Mouse (Mus musculus) limb, embryonic 15.5 days (tissue): ENCODE data around the gene Pde6b. TPM values are rescaled to one million over a fixed set of nuclear protein-coding genes. Genes with fewer than 3 reads are reported as not detected.

Source experiments
- ATAC-seq: fragments of 200-750 bp; cut with Nextera tagmentation; 2 replicates; pipeline ENCODE4 v1.8.0; 2017; ENCODE audit warnings: low read depth, moderate TSS enrichment; ENCODE audit not compliant: insufficient number of reproducible peaks, low FRiP score, low TSS enrichment
- H3K27ac ChIP-seq: fragments of 300-500 bp; sonication (generic); 2 replicates; pipeline ENCODE4 v1.5.1; 2015; ENCODE audit warnings: moderate library complexity, mild to moderate bottlenecking, inconsistent platforms
- H3K27me3 ChIP-seq: fragments of 300-500 bp; sonication (generic); 2 replicates; pipeline ENCODE4 v1.6.1; 2015; ENCODE audit warnings: inconsistent platforms
- H3K36me3 ChIP-seq: fragments of 300-500 bp; sonication (generic); 2 replicates; pipeline ENCODE4 v1.6.1; 2015; ENCODE audit warnings: inconsistent platforms
- H3K4me1 ChIP-seq: fragments of 300-500 bp; sonication (generic); 2 replicates; pipeline ENCODE4 v1.6.1; 2015; ENCODE audit warnings: inconsistent platforms
- H3K4me2 ChIP-seq: fragments of 300-500 bp; sonication (generic); 2 replicates; pipeline ENCODE4 v1.6.1; 2015; ENCODE audit warnings: mild to moderate bottlenecking, inconsistent platforms
- H3K4me3 ChIP-seq: fragments of 300-500 bp; sonication (generic); 2 replicates; pipeline ENCODE4 v1.5.1; 2015; ENCODE audit warnings: mild to moderate bottlenecking, inconsistent platforms
- H3K9ac ChIP-seq: fragments of 300-500 bp; sonication (generic); 2 replicates; pipeline ENCODE4 v1.6.1; 2015; ENCODE audit warnings: inconsistent platforms
- H3K9me3 ChIP-seq: fragments of 300-500 bp; sonication (generic); 2 replicates; pipeline ENCODE4 v1.6.1; 2016; ENCODE audit warnings: inconsistent platforms
- WGBS: fragments of 180-500 bp; shearing (Covaris S2); methylation state at CpG from one replicate; pipeline ENCODE4 v1.1.7; 2015; 5-methylcytosine and 5-hydroxymethylcytosine counted together
- polyA plus RNA-seq: library from polyadenylated mRNA; unstranded; fragments of >200 nt; fragmentation: Nextera tagmentation; extraction: Ambion mirVana; gene quantifications from 2 replicates; pipeline ENCODE4 v1.2.1, GENCODE M21; 2015

The Pde6b gene
- polyA plus RNA-seq = 0.22 and 0.27 TPM in 2 replicates

DNA sequence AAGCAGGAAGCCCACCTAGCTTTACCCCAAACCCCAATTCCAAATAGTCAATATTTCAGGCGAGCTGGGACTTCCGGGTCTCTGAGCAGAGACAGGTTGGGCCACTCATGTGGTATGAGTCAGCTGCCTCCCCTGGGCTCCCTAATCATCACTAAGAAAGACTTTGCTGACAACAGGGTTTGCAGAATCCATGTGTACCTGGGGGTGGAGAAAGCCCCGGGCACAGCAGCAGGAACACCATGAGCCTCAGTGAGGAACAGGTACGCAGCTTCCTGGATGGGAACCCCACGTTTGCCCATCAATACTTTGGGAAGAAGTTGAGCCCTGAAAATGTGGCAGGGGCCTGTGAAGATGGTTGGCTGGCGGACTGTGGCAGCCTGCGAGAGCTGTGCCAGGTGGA is at the start of gene Pde6b:
Gene Pde6b, plus strand, starts transcription at position 191 of the 400 bp plus-strand sequence.
- Histone ChIP-seq H3K9ac (no peak within 1 kb of the TSS), H3K27me3 (0 out of 2 replicates have a peak, but pooled peaks cover 12% of the 10 kb centered on the region), H3K27ac (no peak within 1 kb of the TSS), H3K4me2 (no peak within 1 kb of the TSS), H3K36me3 (no peaks in the 10 kb centered on the region), H3K9me3 (no peaks in the 10 kb centered on the region), H3K4me1 (no peaks in the 10 kb centered on the region), H3K4me3 (no peak within 1 kb of the TSS)
- ATAC-seq = no peak
- WGBS = 71% methylated on average over 7 of the region's 7 CpGs

DNA sequence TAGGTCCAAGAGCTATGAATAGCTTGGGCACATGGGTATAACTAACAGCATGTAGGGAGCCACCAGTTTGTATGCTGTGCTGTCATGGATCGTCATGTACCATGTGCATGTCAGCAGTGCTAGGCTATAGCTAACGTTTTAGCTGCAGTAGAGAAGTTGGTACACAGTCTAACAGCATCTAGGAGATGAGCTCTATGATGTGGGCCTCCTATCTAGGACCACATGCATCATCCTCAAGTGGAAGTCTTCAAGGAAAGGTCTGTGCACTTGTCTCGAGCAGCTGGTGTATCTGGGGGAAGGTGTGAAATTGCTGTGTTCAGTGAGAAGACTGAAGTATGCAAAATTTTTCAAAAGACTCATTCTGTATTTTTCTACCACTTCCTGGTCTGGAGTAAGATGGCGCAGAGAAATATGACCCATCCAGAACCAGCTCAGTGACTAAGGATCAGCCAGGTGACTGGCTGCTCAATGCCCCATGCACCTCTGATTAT is 44.5 kb upstream of the Pde6b start:
- Histone ChIP-seq H3K36me3 (peaks cover 25% of the 10 kb centered on the region), H3K4me2 (no peak overlapping the region), H3K27ac (no peak overlapping the region), H3K9ac (no peak overlapping the region), H3K9me3 (no peaks in the 10 kb centered on the region), H3K4me1 (no peaks in the 10 kb centered on the region), H3K4me3 (no peak overlapping the region), H3K27me3 (no peaks in the 10 kb centered on the region)
- WGBS = 90% methylated on average over 4 of the region's 4 CpGs
- ATAC-seq = no peak

DNA sequence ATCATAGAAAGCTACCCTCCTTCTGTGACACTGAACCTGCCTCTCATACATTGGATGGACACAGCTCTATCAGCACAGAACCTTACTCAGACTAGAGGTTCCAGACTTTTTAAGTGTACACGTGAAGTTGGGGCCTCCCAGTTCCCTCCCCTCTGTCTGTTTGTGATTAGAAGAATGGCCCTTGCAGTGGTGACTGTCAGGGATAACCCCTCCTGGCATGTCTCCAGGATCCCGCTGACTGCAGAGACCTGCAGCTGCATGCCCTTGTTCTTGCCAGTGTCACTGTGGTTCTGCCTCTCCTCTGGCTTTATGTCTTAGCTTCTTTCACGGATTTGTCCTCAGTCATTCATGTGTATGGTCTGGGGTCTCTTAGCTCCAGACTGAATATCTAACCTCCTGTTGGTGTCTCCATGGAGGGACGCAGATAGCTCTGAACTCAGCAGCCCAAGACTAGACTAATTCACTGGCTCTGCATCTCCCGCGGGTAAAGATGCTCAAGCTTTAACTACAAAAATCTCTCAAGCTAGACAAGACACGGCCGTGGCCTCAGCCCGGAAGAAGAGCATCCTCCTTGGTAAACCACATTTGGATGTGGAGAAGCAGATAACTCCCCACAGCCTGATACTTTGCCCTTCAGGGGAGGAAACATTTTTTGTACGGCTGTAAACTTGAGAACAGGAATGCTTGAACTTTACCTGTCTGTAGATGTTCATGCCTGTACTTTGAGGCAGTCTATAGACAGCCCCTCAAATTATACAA is 42.7 kb upstream of the Pde6b start:
- peaks cover 27% of the 10 kb centered on the region for H3K36me3 ChIP-seq
- no peak for ATAC-seq
- WGBS = 83% methylated on average over 10 of the region's 10 CpGs

DNA sequence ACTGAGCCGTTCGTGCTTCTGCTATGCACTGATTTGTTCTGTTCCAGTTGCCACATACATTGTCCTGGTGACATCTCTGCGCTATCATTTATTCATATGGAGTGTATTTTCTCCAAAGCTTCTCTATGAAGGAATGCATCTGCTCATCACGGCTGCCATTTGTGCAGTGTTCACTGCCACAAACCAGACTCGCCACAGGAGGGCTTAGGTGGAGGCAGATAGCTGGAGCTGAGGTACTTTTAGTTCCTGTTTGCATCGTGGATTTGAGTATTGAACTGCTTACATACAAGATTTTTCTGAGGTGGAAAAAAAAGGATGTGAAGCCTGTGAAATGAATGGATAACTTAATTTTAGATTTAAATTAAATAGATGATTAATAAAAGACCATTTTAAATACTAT is 40.3 kb upstream of the Pde6b start:
- no peak overlapping the region for H3K4me2 ChIP-seq
- no peaks in the 10 kb centered on the region for H3K27me3 ChIP-seq
- no peak overlapping the region for H3K4me3 ChIP-seq
- H3K9ac ChIP-seq = no peak overlapping the region
- 62% methylated on average over 6 of the region's 6 CpGs for WGBS
- H3K36me3 ChIP-seq = peaks cover 31% of the 10 kb centered on the region
- no peak for ATAC-seq
- no peaks in the 10 kb centered on the region for H3K9me3 ChIP-seq
- H3K4me1 ChIP-seq = no peaks in the 10 kb centered on the region
- no peak overlapping the region for H3K27ac ChIP-seq

More for the DNA sequence above, 42.7 kb upstream of the Pde6b start:
- no peak overlapping the region for H3K4me2 ChIP-seq
- no peaks in the 10 kb centered on the region for H3K27me3 ChIP-seq
- no peak overlapping the region for H3K27ac ChIP-seq
- H3K9me3 ChIP-seq = no peaks in the 10 kb centered on the region
- H3K4me3 ChIP-seq = no peak overlapping the region
- no peaks in the 10 kb centered on the region for H3K4me1 ChIP-seq
- H3K9ac ChIP-seq = no peak overlapping the region

DNA sequence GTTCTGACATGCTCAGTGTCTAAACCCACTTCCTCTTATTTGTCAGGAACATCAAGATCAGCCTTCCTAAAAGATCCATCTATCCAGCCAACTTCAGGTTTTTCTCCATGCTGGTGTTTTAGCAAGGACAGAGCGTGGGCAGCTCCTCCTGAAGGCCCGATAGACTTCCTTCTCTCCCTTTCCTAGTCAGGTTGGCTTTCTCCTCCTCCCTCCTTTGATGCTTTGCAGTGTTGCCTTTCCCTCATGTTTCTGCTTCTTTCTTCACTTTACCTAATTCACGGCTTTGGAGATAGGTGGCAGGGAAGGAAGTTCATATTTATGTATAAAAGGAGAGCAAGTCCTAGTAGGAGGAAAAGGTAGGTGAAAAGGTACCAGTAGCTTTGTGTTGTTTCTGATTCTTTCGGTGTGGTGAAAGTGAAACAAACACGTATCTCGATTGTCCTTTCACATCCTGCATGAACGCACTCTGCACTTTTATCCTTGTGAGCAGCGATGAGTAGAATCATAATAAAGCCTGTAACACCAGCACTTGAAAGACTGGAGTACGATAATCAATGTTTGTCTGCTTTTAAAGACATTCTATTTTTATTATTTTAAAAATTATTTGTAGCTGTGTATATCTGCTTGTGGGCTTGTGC is 38.6 kb upstream of the Pde6b start:
- 91% methylated on average over 9 of the region's 9 CpGs for WGBS
- no peak for ATAC-seq
- H3K4me2 ChIP-seq = no peak overlapping the region
- H3K4me3 ChIP-seq = no peak overlapping the region
- no peaks in the 10 kb centered on the region for H3K27me3 ChIP-seq
- H3K4me1 ChIP-seq = no peaks in the 10 kb centered on the region
- no peak overlapping the region for H3K27ac ChIP-seq
- peaks cover 26% of the 10 kb centered on the region for H3K36me3 ChIP-seq
- H3K9me3 ChIP-seq = no peaks in the 10 kb centered on the region
- no peak overlapping the region for H3K9ac ChIP-seq

DNA sequence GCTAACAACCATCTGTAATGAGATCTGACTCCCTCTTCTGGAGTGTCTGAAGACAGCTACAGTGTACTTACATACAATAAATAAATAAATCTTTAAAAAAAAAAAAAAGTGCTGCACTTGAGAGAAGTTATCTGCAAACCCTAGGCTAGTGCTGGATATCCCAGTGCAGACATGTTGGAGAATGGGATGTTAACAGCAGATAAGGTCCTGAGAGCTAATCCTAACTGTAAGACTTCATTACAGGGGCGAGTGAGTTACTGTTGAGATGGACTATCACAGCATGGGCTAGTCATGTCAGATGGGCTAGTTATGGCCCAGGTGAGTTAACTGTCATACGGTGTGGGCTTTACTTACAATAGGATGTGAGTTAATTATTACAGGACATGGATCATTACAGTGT is 34.1 kb upstream of the Pde6b start:
- no peaks in the 10 kb centered on the region for H3K4me1 ChIP-seq
- no peak overlapping the region for H3K4me3 ChIP-seq
- no peak overlapping the region for H3K27ac ChIP-seq
- no peaks in the 10 kb centered on the region for H3K9me3 ChIP-seq
- peaks cover 14% of the 10 kb centered on the region for H3K36me3 ChIP-seq
- 85% methylated on average over 2 of the region's 2 CpGs for WGBS
- no peak overlapping the region for H3K9ac ChIP-seq
- H3K4me2 ChIP-seq = no peak overlapping the region
- no peak for ATAC-seq
- H3K27me3 ChIP-seq = no peaks in the 10 kb centered on the region

DNA sequence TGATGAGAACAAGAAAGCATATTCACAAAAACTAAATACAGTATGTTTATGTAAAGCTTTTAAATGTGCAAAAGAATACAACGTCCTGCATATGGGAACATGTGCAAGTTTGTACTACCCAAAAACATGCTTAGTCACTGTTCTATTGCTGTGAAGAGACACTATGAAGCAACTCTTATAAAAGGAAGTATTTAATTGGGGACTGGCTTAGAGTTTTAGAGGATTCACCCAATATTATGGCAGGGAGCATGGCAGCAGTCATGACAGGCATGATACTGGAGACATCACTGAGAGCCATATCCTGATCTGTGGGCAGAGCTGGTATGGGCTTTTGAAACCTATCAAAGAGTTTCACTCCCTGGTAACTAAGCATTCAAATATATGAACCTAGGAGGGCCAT is 30.3 kb upstream of the Pde6b start:
- Histone ChIP-seq H3K27me3 (peaks cover 13% of the 10 kb centered on the region), H3K9me3 (no peaks in the 10 kb centered on the region), H3K27ac (no peak overlapping the region), H3K4me3 (no peak overlapping the region), H3K4me1 (no peaks in the 10 kb centered on the region), H3K4me2 (no peak overlapping the region), H3K36me3 (no peaks in the 10 kb centered on the region), H3K9ac (no peak overlapping the region)
- no peak for ATAC-seq
- 86% methylated on average over 1 of the region's 1 CpGs for WGBS

DNA sequence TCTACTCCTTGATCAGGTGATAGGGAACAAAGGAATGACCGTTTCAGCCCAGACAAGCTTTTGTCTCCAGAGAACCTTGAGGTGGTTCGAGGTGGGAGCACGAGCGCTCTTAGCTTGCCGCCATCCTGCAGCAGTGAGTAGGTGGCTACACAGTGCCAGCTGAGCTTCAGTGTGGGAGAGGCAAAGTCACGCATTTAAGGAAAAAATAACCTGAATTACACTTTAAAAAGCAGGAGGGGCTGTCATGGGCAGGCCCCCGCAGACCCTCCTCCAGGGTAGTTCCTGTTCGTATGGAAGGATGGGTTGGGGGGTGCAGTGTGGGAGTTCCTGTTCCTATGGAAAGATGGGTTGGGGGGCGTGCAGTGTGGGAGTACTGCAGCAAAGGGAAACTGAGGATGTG is 28.7 kb upstream of the Pde6b start:
- ATAC-seq = no peak
- H3K27ac ChIP-seq = no peak overlapping the region
- H3K9me3 ChIP-seq = no peaks in the 10 kb centered on the region
- WGBS = 81% methylated on average over 9 of the region's 9 CpGs
- H3K4me3 ChIP-seq = no peak overlapping the region
- H3K4me2 ChIP-seq = no peak overlapping the region
- H3K4me1 ChIP-seq = no peaks in the 10 kb centered on the region
- H3K27me3 ChIP-seq = peaks cover 29% of the 10 kb centered on the region
- H3K36me3 ChIP-seq = no peaks in the 10 kb centered on the region
- H3K9ac ChIP-seq = no peak overlapping the region

DNA sequence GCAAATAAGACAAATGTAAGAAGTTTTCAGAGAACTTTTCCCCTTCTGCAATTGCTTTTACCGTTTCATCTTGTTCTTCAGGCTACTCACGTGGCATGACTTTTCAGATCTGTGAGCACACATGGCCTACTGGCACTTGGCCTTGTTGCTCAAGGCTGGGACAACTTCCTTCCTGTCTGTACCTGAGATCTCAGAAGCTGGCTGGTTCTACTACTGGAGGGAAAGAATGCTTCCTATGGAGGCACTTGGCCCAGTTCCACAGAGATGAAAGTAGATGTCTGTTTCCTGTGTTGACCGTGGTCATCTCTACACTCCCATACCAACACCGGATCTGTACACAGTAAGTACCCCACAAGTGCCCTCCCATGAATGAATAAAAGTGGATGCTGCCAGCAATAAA is 28.0 kb upstream of the Pde6b start:
- Histone ChIP-seq H3K27ac (no peak overlapping the region), H3K36me3 (no peaks in the 10 kb centered on the region), H3K9me3 (no peaks in the 10 kb centered on the region), H3K4me3 (no peak overlapping the region), H3K9ac (no peak overlapping the region), H3K4me1 (no peaks in the 10 kb centered on the region), H3K27me3 (peaks cover 37% of the 10 kb centered on the region), H3K4me2 (no peak overlapping the region)
- 87% methylated on average over 4 of the region's 4 CpGs for WGBS
- ATAC-seq = no peak

DNA sequence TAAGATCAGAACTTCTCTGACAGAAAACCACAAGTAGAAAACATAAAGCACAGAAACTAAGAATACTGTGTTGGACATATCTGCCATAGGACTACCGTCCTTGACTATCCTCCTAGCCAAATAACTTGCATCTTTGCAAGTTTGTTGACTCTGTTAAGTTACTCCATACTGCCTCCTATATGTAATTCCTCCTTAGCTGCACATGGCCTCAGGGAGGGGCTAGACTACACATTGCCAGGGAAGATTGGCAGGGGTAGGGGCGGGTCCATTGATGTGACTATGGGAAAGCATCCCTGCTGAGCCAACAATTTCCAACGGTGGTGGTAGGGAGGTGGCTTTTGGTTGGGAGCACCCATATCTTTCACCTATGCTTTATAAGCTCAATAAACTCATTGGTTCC is 25.9 kb upstream of the Pde6b start:
- peaks cover 56% of the 10 kb centered on the region for H3K27me3 ChIP-seq
- H3K4me3 ChIP-seq = no peak overlapping the region
- no peaks in the 10 kb centered on the region for H3K9me3 ChIP-seq
- no peak overlapping the region for H3K4me2 ChIP-seq
- peaks cover 12% of the 10 kb centered on the region for H3K4me1 ChIP-seq
- ATAC-seq = no peak
- no peak overlapping the region for H3K27ac ChIP-seq
- WGBS = 36% methylated on average over 3 of the region's 3 CpGs
- no peaks in the 10 kb centered on the region for H3K36me3 ChIP-seq
- H3K9ac ChIP-seq = no peak overlapping the region

DNA sequence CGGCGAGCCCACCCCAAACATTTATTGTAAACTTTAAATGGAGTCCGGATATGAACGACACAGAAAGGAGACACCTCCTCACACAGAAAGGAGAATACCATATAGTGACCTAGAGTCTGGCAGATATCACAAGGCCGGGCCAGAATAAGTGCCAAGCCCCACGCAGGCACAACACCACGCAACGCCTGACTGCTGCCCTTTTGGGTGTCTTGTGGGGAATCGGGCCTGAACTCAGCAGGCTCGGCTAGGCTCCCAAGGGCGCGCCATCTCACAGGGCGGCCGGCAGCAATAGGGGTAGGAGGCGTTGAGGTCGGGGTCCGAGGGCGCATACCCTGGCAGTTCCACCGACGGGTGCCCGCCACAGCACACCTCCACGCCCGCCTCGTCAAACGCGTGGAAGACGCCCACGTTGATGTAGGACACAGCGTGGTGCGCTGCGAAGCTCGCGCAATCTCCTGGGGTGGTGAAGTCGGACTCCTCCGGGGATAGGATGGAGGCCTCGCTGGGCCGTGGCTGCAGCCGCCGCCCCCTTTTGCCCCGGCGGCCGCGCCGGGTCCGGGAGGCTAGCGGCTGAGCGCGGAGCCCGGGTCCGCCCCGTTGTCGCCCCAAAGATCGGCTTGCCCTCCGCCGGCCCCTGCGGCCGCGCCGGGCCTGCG is 21.7 kb upstream of the Pde6b start:
- ATAC-seq = no peak
- Histone ChIP-seq H3K9ac (0 out of 2 replicates have a peak overlapping the region, but pooled peaks have one; percentile 23), H3K4me1 (peaks cover 33% of the 10 kb centered on the region), H3K4me3 (peak overlapping the region; percentile 55), H3K27ac (no peak overlapping the region), H3K4me2 (peak overlapping the region; percentile 98), H3K9me3 (no peaks in the 10 kb centered on the region), H3K27me3 (peaks cover 88% of the 10 kb centered on the region), H3K36me3 (no peaks in the 10 kb centered on the region)
- 3% methylated on average over 59 of the region's 60 CpGs for WGBS
